Mouse (Mus musculus): ENCODE measurements around the gene Sesn3.

- no peak for TF ChIP-seq POLR2A (IDR thresholded peaks at IDR 0.05; ENCODE audit: insufficient read length, low read depth)
- no peak for TF ChIP-seq USF1 (IDR thresholded peaks at IDR 0.05; ENCODE audit: low read depth)
- TF ChIP-seq MYOD1 (IDR thresholded peaks at IDR 0.05; ENCODE audit: control insufficient read depth in 1 of 3, insufficient read length in 2 of 3, low read depth in 2 of 3) = peak in 1 of 3 experiments; percentile 4
- no peak for TF ChIP-seq TCF12 (IDR thresholded peaks at IDR 0.05; ENCODE audit: insufficient read depth, poor library complexity, severe bottlenecking)
- no peak for TF ChIP-seq E2F4 (IDR thresholded peaks at IDR 0.05; ENCODE audit: insufficient read depth)
- TF ChIP-seq MAX (IDR thresholded peaks at IDR 0.05; ENCODE audit: low read depth) = no peak
- no peak for TF ChIP-seq MYOG (IDR thresholded peaks at IDR 0.05; ENCODE audit: control insufficient read depth in 1 of 3, insufficient read depth in 1 of 3, insufficient read length in 2 of 3, low read depth in 2 of 3)
- TF ChIP-seq POLR2AphosphoS2 (IDR thresholded peaks at IDR 0.05; ENCODE audit: insufficient read length, low read depth) = no peak
- TF ChIP-seq TCF3 (IDR thresholded peaks at IDR 0.05; ENCODE audit: insufficient read length, low read depth) = no peak
- no peak for TF ChIP-seq REST (IDR thresholded peaks at IDR 0.05; ENCODE audit: insufficient read depth, insufficient read length)
- TF ChIP-seq SRF (IDR thresholded peaks at IDR 0.05; ENCODE audit: control insufficient read depth, insufficient read length, low read depth) = no peak
- TF ChIP-seq CEBPB (IDR thresholded peaks at IDR 0.05; ENCODE audit: insufficient read depth, poor library complexity, severe bottlenecking) = no peak
Measured at GRCm38 (mm10) chr9:14276481-14277287, 1.8 kb downstream of the Sesn3 start.

Data from myocyte (in vitro differentiated cells).